Mouse (Mus musculus): Measurements from ENCODE around the gene Hcfc2. TPM values are rescaled to one million over a fixed set of nuclear protein-coding genes. Genes with fewer than 3 reads are reported as not detected.
A peak's percentile ranks its signal among the peaks of the same experiment; 100 is the strongest.

The Hcfc2 gene
- 41.2 and 46.1 TPM in 2 replicates for polyA plus RNA-seq (2015; fragmentation: Nextera tagmentation; extraction: Ambion mirVana)

DNA sequence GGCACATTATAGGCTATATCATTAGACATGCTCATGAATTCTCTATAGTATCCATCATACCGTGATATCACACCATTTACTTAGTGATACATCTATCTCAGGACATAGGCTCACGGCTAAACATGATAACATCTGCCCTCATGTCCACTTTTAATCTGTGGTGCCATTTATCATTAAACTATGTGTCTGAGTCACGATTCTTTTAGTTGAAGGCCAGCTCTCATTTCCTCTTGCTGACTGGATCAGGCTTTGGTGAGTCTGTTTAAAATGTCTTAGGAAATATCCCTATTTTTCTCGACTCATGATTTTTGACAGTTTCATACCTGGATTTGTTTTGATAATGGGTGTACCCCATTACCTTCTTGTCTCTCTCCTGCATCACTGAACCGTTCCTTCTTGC lies at the start of gene Hcfc2:
Gene Hcfc2 (plus strand): TSS at position 205 of the 400 bp plus-strand sequence.
- Histone ChIP-seq H3K4me2 (no peak within 1 kb of the TSS), H3K27me3 (0 out of 2 replicates have a peak, but pooled peaks cover 3% of the 10 kb centered on the region), H3K27ac (no peak within 1 kb of the TSS), H3K9ac (no peak within 1 kb of the TSS), H3K36me3 (no peaks in the 10 kb centered on the region), H3K4me3 (no peak within 1 kb of the TSS), H3K9me3 (no peaks in the 10 kb centered on the region), H3K4me1 (replicated peaks) (peaks cover 16% of the 10 kb centered on the region)
- no peak for ATAC-seq (ENCODE audit: low FRiP score)
- 85% methylated on average over 5 of the region's 5 CpGs for WGBS

DNA sequence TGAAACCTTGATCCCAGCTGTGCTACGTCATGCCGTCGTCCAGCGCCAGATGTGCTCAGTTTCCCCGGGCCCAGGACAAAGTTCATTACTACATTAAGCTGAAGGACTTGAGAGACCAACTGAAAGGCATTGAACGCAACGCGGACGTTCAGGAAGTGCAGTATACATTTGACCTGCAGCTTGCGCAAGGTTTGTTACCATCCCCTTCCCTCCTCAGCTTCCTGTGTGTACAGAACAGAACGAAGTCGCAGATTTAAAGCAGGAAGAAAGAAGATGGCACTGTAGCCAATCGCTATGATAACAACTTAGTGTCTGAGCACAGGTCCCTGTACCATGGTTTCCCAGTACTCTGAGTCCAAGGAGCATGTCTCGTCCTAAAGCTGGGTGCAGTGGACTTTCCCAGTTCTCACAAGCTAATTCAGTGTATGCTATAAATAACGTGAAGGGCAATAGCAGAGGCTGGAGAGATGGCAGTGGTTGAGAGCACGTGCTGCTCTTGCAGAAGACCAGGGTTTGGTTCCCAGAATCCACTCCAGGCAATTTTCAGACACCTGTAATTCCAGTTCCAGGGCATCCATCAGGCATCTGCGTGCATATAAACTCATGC lies 48.7 kb upstream of the Hcfc2 start:
- WGBS, result 97% methylated on average over 17 of the region's 17 CpGs
- H3K9ac ChIP-seq, result no peak overlapping the region
- no peak overlapping the region for H3K27ac ChIP-seq
- H3K36me3 ChIP-seq, result peaks cover 75% of the 10 kb centered on the region
- H3K4me3 ChIP-seq, result no peak overlapping the region
- H3K27me3 ChIP-seq, result no peaks in the 10 kb centered on the region
- no peak overlapping the region for H3K4me2 ChIP-seq
- ATAC-seq (ENCODE audit: low FRiP score), result no peak
- no peaks in the 10 kb centered on the region for H3K9me3 ChIP-seq
- H3K4me1 ChIP-seq (replicated peaks), result no peaks in the 10 kb centered on the region

DNA sequence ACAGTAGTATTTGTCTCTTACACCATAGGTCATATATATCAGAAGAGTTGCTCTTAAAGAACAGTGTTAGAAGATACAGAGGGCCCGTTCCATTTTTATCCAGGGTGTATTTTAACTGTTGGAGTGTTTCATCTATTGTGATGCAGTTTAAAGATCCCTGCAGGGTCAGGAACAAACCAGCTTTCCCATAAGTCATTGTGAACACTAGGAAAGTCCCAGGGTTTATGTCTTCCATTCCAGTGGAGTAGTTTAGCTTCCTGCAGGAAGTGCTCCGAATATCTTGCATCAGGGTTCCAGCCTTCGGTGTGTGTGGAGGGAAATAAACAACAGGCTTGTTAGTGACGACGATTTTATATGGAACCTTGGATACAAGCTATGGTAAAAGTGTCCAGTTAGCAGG lies 44.7 kb upstream of the Hcfc2 start:
- Histone ChIP-seq H3K27me3 (no peaks in the 10 kb centered on the region), H3K4me3 (no peak overlapping the region), H3K36me3 (peaks cover 41% of the 10 kb centered on the region), H3K9me3 (no peaks in the 10 kb centered on the region), H3K4me1 (replicated peaks) (no peaks in the 10 kb centered on the region), H3K9ac (no peak overlapping the region), H3K4me2 (no peak overlapping the region), H3K27ac (no peak overlapping the region)
- 95% methylated on average over 5 of the region's 5 CpGs for WGBS
- no peak for ATAC-seq (ENCODE audit: low FRiP score)

DNA sequence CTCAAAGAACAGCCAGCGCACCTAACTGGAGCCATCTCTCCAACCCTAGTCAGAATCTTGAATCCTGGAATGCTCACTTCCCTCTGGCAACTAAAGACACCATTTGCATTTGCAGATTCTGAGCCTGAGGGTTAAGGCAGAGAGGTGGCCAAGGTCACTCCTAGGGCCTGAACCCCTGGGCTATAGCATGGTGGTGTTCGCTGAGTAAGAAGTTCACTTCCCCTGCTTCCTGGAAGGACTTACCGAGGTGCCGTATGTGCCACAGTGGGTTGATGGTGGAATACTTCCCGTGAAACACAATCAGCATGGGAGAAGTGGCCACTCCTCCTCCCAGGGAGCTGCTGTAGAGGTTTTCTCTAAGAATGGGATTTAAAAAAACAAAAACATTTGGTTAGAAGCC lies 43.3 kb upstream of the Hcfc2 start:
- no peak overlapping the region for H3K4me3 ChIP-seq
- no peaks in the 10 kb centered on the region for H3K4me1 ChIP-seq (replicated peaks)
- H3K9me3 ChIP-seq, result no peaks in the 10 kb centered on the region
- no peak overlapping the region for H3K27ac ChIP-seq
- no peak for ATAC-seq (ENCODE audit: low FRiP score)
- no peak overlapping the region for H3K9ac ChIP-seq
- WGBS, result 78% methylated on average over 5 of the region's 5 CpGs
- H3K36me3 ChIP-seq, result peaks cover 28% of the 10 kb centered on the region
- H3K4me2 ChIP-seq, result no peak overlapping the region
- no peaks in the 10 kb centered on the region for H3K27me3 ChIP-seq

DNA sequence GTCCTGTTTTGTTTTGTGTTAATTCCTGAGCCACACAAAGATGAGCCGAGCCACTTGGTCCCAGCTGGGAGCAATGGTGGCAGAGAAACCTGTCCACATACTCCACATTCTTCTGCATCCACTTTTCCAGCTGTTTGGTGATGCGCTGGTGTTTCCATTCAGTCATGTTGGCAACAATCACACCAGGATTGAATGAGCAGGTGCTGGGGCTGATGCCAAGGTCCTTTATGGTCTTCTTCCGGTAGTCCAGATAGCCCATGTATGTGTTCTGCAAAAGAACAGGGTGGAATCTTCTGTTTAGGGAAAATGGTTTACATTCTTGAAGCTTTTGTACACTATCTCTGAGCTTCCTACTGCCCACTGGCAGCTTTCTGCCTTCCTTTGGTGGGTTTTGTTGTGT lies 41.4 kb upstream of the Hcfc2 start:
- H3K4me3 ChIP-seq, result no peak overlapping the region
- no peaks in the 10 kb centered on the region for H3K9me3 ChIP-seq
- H3K9ac ChIP-seq, result no peak overlapping the region
- no peaks in the 10 kb centered on the region for H3K4me1 ChIP-seq (replicated peaks)
- no peak overlapping the region for H3K4me2 ChIP-seq
- no peaks in the 10 kb centered on the region for H3K27me3 ChIP-seq
- H3K27ac ChIP-seq, result no peak overlapping the region
- ATAC-seq (ENCODE audit: low FRiP score), result no peak
- peaks cover 22% of the 10 kb centered on the region for H3K36me3 ChIP-seq
- 90% methylated on average over 3 of the region's 3 CpGs for WGBS

DNA sequence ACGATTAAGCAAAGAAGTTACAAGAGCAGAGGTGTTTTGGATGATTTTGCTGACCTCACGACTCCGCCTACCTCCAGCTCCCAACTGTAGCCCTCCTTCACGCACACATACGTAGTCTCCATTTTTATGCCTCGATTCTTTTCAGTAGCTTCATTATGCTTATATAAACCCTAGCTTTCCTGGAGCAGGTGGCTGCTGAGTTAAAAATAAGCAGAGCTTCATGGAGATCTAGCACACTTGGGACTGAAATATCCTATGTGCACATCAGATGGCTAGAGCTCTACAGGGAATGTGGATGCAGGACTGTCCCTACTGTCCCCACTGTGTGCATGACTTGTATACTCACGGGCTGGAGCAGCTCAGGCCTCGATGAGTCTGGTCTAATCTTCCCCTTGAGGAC lies 34.1 kb upstream of the Hcfc2 start:
- no peak overlapping the region for H3K4me2 ChIP-seq
- H3K27me3 ChIP-seq, result no peaks in the 10 kb centered on the region
- H3K4me3 ChIP-seq, result no peak overlapping the region
- no peaks in the 10 kb centered on the region for H3K9me3 ChIP-seq
- no peaks in the 10 kb centered on the region for H3K36me3 ChIP-seq
- peaks cover 3% of the 10 kb centered on the region; the same call in 1 of the 2 replicates for H3K4me1 ChIP-seq (replicated peaks)
- H3K9ac ChIP-seq, result no peak overlapping the region
- ATAC-seq (ENCODE audit: low FRiP score), result no peak
- 85% methylated on average over 8 of the region's 8 CpGs for WGBS
- no peak overlapping the region for H3K27ac ChIP-seq

DNA sequence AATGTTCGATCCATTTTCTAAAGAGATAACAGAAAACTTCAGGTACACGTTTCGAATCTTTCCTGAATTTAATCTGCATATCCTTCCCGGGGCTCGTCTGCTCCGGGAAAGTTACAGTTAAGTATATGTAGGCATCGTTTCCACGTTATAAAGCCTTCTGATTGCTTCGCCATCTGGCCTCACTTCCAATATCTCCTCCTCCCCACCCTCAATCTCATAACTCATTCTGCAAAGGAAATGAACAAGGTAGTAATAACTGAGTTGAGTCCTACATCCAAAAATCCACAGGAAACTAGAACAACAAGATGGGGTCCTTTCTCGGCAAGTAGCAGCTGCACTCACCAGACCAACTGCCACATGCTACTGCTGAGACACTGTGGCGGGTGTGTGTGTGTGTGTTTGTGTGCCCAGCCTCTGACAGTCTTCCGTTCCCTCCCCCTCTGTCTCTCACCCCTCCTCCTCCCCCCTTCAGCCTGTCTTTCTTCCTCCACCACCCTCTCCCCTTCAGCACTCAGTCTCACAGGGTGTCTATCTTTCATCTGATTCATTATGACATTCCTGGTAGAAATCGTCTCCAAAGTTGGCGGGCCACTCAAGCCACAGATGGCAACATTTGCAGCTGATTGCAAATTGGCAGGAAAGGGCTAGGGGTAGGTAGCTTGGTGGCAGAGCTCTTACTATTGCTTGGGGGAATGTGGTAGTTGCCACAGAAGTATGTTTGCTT lies 33.5 kb upstream of the Hcfc2 start:
- H3K4me1 ChIP-seq (replicated peaks), result peaks cover 4% of the 10 kb centered on the region; the same call in 1 of the 2 replicates
- 83% methylated on average over 14 of the region's 14 CpGs for WGBS
- H3K4me2 ChIP-seq, result no peak overlapping the region
- no peak overlapping the region for H3K27ac ChIP-seq
- H3K27me3 ChIP-seq, result no peaks in the 10 kb centered on the region
- ATAC-seq (ENCODE audit: low FRiP score), result no peak
- no peak overlapping the region for H3K4me3 ChIP-seq
- no peaks in the 10 kb centered on the region for H3K36me3 ChIP-seq
- H3K9ac ChIP-seq, result no peak overlapping the region
- no peaks in the 10 kb centered on the region for H3K9me3 ChIP-seq

DNA sequence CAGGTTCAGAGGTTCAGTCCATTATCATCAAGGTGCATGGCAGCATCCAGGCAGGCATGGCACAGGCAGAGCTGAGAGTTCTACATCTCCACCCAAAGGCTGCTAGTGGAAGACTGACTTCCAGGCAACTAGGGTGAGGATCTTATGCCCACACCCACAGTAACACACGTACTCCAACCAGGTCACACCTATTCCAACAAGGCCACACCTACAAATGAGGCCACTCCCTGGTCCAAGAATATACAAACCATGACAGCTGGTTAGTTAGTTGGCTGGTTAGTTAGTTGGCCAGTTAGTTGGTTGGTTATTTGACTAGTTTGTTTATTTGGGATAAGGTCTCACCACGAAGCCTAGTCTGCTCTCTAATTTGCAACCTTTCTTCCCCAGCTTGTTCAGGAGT lies 32.7 kb upstream of the Hcfc2 start:
- Histone ChIP-seq H3K27ac (no peak overlapping the region), H3K27me3 (no peaks in the 10 kb centered on the region), H3K36me3 (no peaks in the 10 kb centered on the region), H3K4me1 (replicated peaks) (peaks cover 4% of the 10 kb centered on the region; the same call in 1 of the 2 replicates), H3K9me3 (no peaks in the 10 kb centered on the region), H3K4me3 (no peak overlapping the region), H3K4me2 (no peak overlapping the region), H3K9ac (no peak overlapping the region)
- 87% methylated on average over 2 of the region's 2 CpGs for WGBS
- ATAC-seq (ENCODE audit: low FRiP score), result no peak

DNA sequence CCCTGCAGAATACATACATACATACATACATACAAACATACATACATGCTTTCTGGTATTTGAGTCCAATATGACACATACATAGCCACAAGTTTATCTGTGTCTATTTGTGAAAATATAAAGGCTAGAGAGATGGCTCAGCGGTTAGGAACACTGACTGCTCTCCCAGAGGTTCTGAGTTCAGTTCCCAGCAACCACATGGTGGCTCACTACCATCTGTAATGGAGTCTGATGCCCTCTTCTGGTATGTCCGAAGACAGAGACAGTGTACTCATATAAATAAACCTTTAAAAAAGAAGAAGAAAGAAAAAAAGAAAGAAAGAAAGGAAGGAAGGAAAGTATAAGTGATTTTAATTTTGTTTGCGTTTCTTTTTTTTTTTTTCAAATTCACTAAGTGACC lies 30.0 kb upstream of the Hcfc2 start:
- H3K9ac ChIP-seq, result no peak overlapping the region
- no peak overlapping the region for H3K4me2 ChIP-seq
- peaks cover 4% of the 10 kb centered on the region; the same call in 1 of the 2 replicates for H3K4me1 ChIP-seq (replicated peaks)
- ATAC-seq (ENCODE audit: low FRiP score), result no peak
- WGBS, result 58% methylated on average over 3 of the region's 3 CpGs
- H3K27ac ChIP-seq, result no peak overlapping the region
- H3K9me3 ChIP-seq, result no peaks in the 10 kb centered on the region
- H3K36me3 ChIP-seq, result no peaks in the 10 kb centered on the region
- no peaks in the 10 kb centered on the region for H3K27me3 ChIP-seq
- no peak overlapping the region for H3K4me3 ChIP-seq

DNA sequence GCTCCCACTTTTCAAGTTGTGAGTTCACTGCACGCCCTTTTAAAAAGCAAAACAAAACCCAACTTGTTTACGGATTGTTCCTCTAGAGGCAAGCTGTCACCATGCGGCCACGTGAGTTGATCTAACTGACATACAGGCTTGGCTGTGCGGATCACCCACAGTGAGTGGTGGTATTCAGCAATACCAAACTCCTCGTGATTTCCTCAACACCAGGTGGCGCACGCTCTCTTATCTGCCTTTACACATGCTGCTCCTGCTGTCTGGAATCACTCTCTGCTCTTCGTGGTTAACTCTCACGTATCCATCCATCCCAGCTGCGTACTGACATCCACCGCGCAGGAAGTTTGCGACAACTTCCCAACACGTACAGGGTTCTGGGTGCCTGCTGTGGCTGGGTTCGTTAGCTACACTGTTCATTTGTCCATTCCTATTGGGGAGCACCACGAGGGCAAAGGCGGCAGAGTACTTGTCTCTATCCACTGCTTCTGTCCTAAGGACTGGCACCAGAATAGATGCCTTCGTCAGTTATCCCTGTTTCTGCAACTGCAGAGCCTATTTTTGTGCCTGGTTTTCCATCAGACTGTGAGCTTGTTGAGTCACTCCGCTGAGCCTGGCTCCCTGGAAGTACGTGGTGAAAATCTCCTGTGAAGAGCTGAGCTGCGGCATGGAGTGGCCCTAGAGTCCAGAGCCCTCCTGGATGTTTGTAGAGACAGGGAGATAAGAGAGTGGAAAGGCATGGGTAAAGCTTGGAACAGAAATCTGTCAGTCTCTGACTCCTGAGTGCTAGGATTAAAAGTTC lies 29.3 kb upstream of the Hcfc2 start:
- peak; percentile 85 for ATAC-seq (ENCODE audit: low FRiP score)
- Histone ChIP-seq H3K4me1 (replicated peaks) (peaks cover 4% of the 10 kb centered on the region; the same call in 1 of the 2 replicates), H3K27me3 (no peaks in the 10 kb centered on the region), H3K36me3 (no peaks in the 10 kb centered on the region), H3K27ac (no peak overlapping the region), H3K4me2 (peak overlapping the region; percentile 31; the same call in 1 of the 2 replicates), H3K9ac (no peak overlapping the region; the same call in 1 of the 2 replicates), H3K4me3 (no peak overlapping the region), H3K9me3 (no peaks in the 10 kb centered on the region)
- WGBS, result 26% methylated on average over 22 of the region's 22 CpGs

DNA sequence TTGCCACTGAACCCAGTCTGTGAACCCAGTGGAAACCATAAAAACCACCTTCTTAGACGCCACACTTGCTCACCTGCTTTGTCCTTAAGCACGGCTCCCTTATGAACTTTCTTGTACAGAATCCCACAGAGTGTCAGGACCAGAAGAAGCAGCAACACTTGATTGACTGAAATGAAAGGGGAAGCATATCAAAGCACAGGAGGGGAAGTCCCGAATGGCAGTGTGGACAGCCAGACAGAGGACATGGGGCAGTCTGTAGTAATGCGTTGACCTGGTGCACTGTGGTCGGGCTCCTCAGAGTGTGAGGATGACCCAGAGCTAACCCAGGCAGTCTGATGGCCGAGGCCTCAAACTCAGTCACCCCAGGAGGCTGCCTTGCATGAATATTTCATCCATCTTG lies 25.8 kb upstream of the Hcfc2 start:
- Histone ChIP-seq H3K4me2 (no peak overlapping the region), H3K4me3 (no peak overlapping the region), H3K9me3 (no peaks in the 10 kb centered on the region), H3K27ac (no peak overlapping the region), H3K27me3 (no peaks in the 10 kb centered on the region), H3K36me3 (no peaks in the 10 kb centered on the region), H3K9ac (no peak overlapping the region), H3K4me1 (replicated peaks) (peaks cover 4% of the 10 kb centered on the region; the same call in 1 of the 2 replicates)
- 73% methylated on average over 6 of the region's 6 CpGs for WGBS
- no peak for ATAC-seq (ENCODE audit: low FRiP score)

DNA sequence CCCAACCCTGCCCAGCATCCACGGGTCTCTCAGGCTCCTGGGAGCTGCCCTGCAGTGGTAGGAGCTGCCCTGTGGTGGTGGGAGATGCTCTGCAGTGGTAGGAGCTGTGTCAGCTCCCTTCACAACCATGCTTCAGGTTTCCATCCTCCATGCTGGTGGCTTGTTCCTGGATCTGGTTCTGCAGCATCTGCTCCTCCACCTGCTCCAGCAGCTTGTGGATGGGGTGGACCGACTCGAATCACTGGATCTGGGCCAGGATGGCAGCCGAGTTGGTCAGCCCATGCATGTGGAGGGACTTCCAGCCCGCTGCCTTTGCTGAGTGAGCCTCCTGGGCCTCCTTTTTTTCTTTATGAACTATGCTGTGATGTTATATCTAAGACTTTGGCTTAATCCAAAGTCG lies 19.0 kb upstream of the Hcfc2 start:
- H3K4me1 ChIP-seq (replicated peaks), result no peaks in the 10 kb centered on the region
- H3K9me3 ChIP-seq, result no peaks in the 10 kb centered on the region
- no peak overlapping the region for H3K4me2 ChIP-seq
- H3K27me3 ChIP-seq, result no peaks in the 10 kb centered on the region
- no peak overlapping the region for H3K4me3 ChIP-seq
- H3K36me3 ChIP-seq, result no peaks in the 10 kb centered on the region
- ATAC-seq (ENCODE audit: low FRiP score), result no peak
- WGBS, result 86% methylated on average over 6 of the region's 6 CpGs
- no peak overlapping the region for H3K9ac ChIP-seq
- no peak overlapping the region for H3K27ac ChIP-seq
